Mouse (Mus musculus) adrenal gland, postnatal 10 days (tissue): ENCODE measurements at regions not wholly inside any gene's neighbourhood (a gene's known extent, or its start where the extent isn't known, plus 50 kb on each side); places are given as distances from the start of the nearest gene placed in this dataset.
"Not testable (repeated sequence)": the region's sequence is repeated elsewhere in the genome, so short reads cannot be mapped to it uniquely, and the experiment has no call there.

ENCODE experiments used
- DNase-seq: peaks from one replicate; pipeline ENCODE4 v3.0.0; 2021; ENCODE audit warnings: mixed read lengths

GRCm38 (mm10) chr2:92664939-92665338 lies 65.4 kb downstream of the Chst1 start:
- DNase-seq, result no peak

- peak; percentile 48 for DNase-seq
Observed at GRCm38 (mm10) chr2:92667192-92667591, 67.7 kb downstream of the Chst1 start.

- peak; percentile 46 for DNase-seq
Observed at GRCm38 (mm10) chr2:92667756-92668155, 68.2 kb downstream of the Chst1 start.

- DNase-seq, result not testable (repeated sequence)
Observed at GRCm38 (mm10) chr2:92669431-92670081, 70.0 kb downstream of the Chst1 start.

- DNase-seq, result peak; percentile 88
Observed at GRCm38 (mm10) chr2:92671586-92671985, 72.1 kb downstream of the Chst1 start.

GRCm38 (mm10) chr2:92672106-92672505 lies 72.6 kb downstream of the Chst1 start:
- DNase-seq, result no peak

GRCm38 (mm10) chr2:92673064-92673813 lies 73.7 kb downstream of the Chst1 start:
- peak; percentile 38 for DNase-seq

GRCm38 (mm10) chr2:92673931-92674330 lies 74.4 kb downstream of the Chst1 start:
- DNase-seq, result no peak

- no peak for DNase-seq
Observed at GRCm38 (mm10) chr2:92675247-92675646, 75.7 kb downstream of the Chst1 start.

GRCm38 (mm10) chr2:92678276-92678930 lies 78.9 kb downstream of the Chst1 start:
- no peak for DNase-seq

- DNase-seq, result no peak
Observed at GRCm38 (mm10) chr2:92678999-92679704, 79.6 kb downstream of the Chst1 start.

- DNase-seq, result no peak
Observed at GRCm38 (mm10) chr2:92682256-92682655, 82.7 kb downstream of the Chst1 start.

- no peak for DNase-seq
Observed at GRCm38 (mm10) chr2:92687702-92688101, 88.2 kb downstream of the Chst1 start.

- DNase-seq, result no peak
Observed at GRCm38 (mm10) chr2:92689203-92689602, 89.7 kb downstream of the Chst1 start.

- no peak for DNase-seq
Observed at GRCm38 (mm10) chr2:92690304-92690703, 90.8 kb downstream of the Chst1 start.

- DNase-seq, result no peak
Observed at GRCm38 (mm10) chr2:92691438-92691837, 91.9 kb downstream of the Chst1 start.

- DNase-seq, result peak; percentile 8
Observed at GRCm38 (mm10) chr2:92692623-92693022, 93.1 kb downstream of the Chst1 start.

- no peak for DNase-seq
Observed at GRCm38 (mm10) chr2:92693024-92693423, 93.5 kb downstream of the Chst1 start.

GRCm38 (mm10) chr2:92694797-92695196 lies 95.3 kb downstream of the Chst1 start:
- no peak for DNase-seq

- DNase-seq, result no peak
Observed at GRCm38 (mm10) chr2:92695869-92696268, 96.4 kb downstream of the Chst1 start.

GRCm38 (mm10) chr2:92697721-92698120 lies 98.2 kb downstream of the Chst1 start:
- no peak for DNase-seq

GRCm38 (mm10) chr2:92699360-92699759 lies 99.9 kb downstream of the Chst1 start:
- DNase-seq, result no peak

GRCm38 (mm10) chr2:92704035-92704434 lies 104.5 kb downstream of the Chst1 start:
- no peak for DNase-seq
